Mouse (Mus musculus) kidney, postnatal 0 days (tissue): ENCODE results near the gene Chchd3. TPM values are rescaled to one million over a fixed set of nuclear protein-coding genes. Genes with fewer than 3 reads are reported as not detected.

Experiments used
- ATAC-seq: fragments of 200-750 bp; cut with Nextera tagmentation; replicated peaks from 2 replicates; pipeline ENCODE4 v1.8.0; 2017; ENCODE audit warnings: low read depth, moderate number of reproducible peaks, moderate TSS enrichment, moderate library complexity; ENCODE audit not compliant: low FRiP score
- DNase-seq: peaks from one replicate; pipeline ENCODE4 v3.0.0-alpha.2; 2016; ENCODE audit warnings: low spot score
- H3K27ac ChIP-seq: fragments of 300-500 bp; sonication (generic); 2 replicates; pipeline ENCODE4 v1.5.1; 2014; ENCODE audit warnings: mild to moderate bottlenecking
- H3K27me3 ChIP-seq: fragments of 300-500 bp; sonication (generic); 2 replicates; pipeline ENCODE4 v1.6.1; 2014; ENCODE audit warnings: low read length, mixed read lengths; ENCODE audit not compliant: insufficient read depth
- H3K36me3 ChIP-seq: fragments of 300-500 bp; sonication (generic); 2 replicates; pipeline ENCODE4 v1.6.1; 2014; ENCODE audit warnings: low read length, mixed read lengths; ENCODE audit not compliant: insufficient read depth
- H3K4me1 ChIP-seq: fragments of 300-500 bp; sonication (generic); replicated peaks from 2 replicates; pipeline ENCODE4 v1.6.1; 2014; ENCODE audit warnings: antibody characterized with exemption, low read length, mixed read lengths; ENCODE audit not compliant: insufficient read depth
- H3K4me2 ChIP-seq: fragments of 300-500 bp; sonication (generic); 2 replicates; pipeline ENCODE4 v1.6.1; 2014; ENCODE audit warnings: mild to moderate bottlenecking, low read length, moderate library complexity, mixed read lengths
- H3K4me3 ChIP-seq: fragments of 300-500 bp; sonication (generic); replicated peaks from 2 replicates; pipeline ENCODE4 v1.5.1; 2014; ENCODE audit warnings: low read depth, low read length
- H3K9ac ChIP-seq: fragments of 300-500 bp; sonication (generic); 2 replicates; pipeline ENCODE4 v1.6.1; 2014; ENCODE audit warnings: low read depth, low read length
- H3K9me3 ChIP-seq: fragments of 300-500 bp; sonication (generic); replicated peaks from 2 replicates; pipeline ENCODE4 v1.6.1; 2016; ENCODE audit warnings: low read length, inconsistent platforms, mixed read lengths
- CTCF ChIP-seq: IDR thresholded peaks from 2 replicates; pipeline ENCODE4 v1.5.1; 2016; ENCODE audit warnings: antibody characterized with exemption, low read depth, mild to moderate bottlenecking, moderate library complexity
- WGBS: fragments of 180-500 bp; shearing (Covaris S2); extraction: QIAGEN DNeasy Blood & Tissue Kit; methylation state at CpG from one replicate; pipeline ENCODE4 v1.1.7; 2014; 5-methylcytosine and 5-hydroxymethylcytosine counted together
- polyA plus RNA-seq: library from polyadenylated mRNA; unstranded; fragments of >200 nt; fragmentation: Nextera tagmentation; extraction: Ambion mirVana; gene quantifications from 2 replicates; pipeline ENCODE4 v1.2.1, GENCODE M21; 2015

Chchd3 gene
- polyA plus RNA-seq, 1 experiment from 2014 or later: 154 TPM

GRCm38 (mm10) chr6:33043480-33043879 lies 16.6 kb downstream of the Chchd3 start:
- 91% methylated on average over 5 of the region's 5 CpGs for WGBS

GRCm38 (mm10) chr6:33042880-33043279 lies 17.2 kb downstream of the Chchd3 start:
- Histone ChIP-seq H3K9me3 (no peaks in the 10 kb centered on the region), H3K4me2 (no peak overlapping the region), H3K4me3 (no peak overlapping the region), H3K27me3 (no peaks in the 10 kb centered on the region), H3K9ac (no peak overlapping the region), H3K4me1 (no peaks in the 10 kb centered on the region), H3K27ac (no peak overlapping the region), H3K36me3 (0 out of 2 replicates have a peak, but pooled peaks cover 5% of the 10 kb centered on the region)
- 61% methylated on average over 1 of the region's 1 CpGs for WGBS
- DNase-seq (no peak), ATAC-seq (no peak)
- TF ChIP-seq CTCF: no peak

More at GRCm38 (mm10) chr6:33043480-33043879, 16.6 kb downstream of the Chchd3 start:
- no peak overlapping the region for H3K9ac ChIP-seq
- H3K27ac ChIP-seq: no peak overlapping the region
- H3K4me1 ChIP-seq: no peaks in the 10 kb centered on the region
- H3K9me3 ChIP-seq: no peaks in the 10 kb centered on the region
- ATAC-seq: no peak
- 0 out of 2 replicates have a peak, but pooled peaks cover 5% of the 10 kb centered on the region for H3K36me3 ChIP-seq
- no peak overlapping the region for H3K4me3 ChIP-seq
- no peak for TF ChIP-seq CTCF
- H3K27me3 ChIP-seq: no peaks in the 10 kb centered on the region
- H3K4me2 ChIP-seq: no peak overlapping the region
- DNase-seq: no peak

DNA sequence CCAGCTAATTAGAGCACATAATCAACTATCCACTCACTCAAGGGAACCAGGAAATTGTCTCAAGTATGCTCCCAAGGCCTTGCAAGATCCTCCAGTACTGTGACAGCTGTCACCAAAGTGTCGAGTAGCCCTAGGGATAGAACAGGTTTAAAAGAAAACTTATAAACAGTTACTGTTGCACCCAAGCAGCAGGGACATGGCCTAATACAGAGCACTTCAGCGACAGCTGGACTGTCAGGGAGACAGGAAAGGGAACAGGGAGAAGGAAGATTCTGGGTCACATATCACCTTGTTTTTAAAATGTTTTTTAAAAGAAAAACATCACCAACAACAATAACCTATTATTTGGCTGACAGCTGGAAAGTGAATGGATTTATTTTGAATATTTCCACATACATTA lies 18.1 kb downstream of the Chchd3 start:
- no peak overlapping the region for H3K9ac ChIP-seq
- no peak for ATAC-seq
- no peaks in the 10 kb centered on the region for H3K4me1 ChIP-seq
- no peaks in the 10 kb centered on the region for H3K27me3 ChIP-seq
- H3K4me3 ChIP-seq: no peak overlapping the region
- H3K4me2 ChIP-seq: no peak overlapping the region
- 0 out of 2 replicates have a peak, but pooled peaks cover 5% of the 10 kb centered on the region for H3K36me3 ChIP-seq
- DNase-seq: no peak
- no peak overlapping the region for H3K27ac ChIP-seq
- TF ChIP-seq CTCF: no peak
- 89% methylated on average over 2 of the region's 2 CpGs for WGBS
- H3K9me3 ChIP-seq: no peaks in the 10 kb centered on the region

DNA sequence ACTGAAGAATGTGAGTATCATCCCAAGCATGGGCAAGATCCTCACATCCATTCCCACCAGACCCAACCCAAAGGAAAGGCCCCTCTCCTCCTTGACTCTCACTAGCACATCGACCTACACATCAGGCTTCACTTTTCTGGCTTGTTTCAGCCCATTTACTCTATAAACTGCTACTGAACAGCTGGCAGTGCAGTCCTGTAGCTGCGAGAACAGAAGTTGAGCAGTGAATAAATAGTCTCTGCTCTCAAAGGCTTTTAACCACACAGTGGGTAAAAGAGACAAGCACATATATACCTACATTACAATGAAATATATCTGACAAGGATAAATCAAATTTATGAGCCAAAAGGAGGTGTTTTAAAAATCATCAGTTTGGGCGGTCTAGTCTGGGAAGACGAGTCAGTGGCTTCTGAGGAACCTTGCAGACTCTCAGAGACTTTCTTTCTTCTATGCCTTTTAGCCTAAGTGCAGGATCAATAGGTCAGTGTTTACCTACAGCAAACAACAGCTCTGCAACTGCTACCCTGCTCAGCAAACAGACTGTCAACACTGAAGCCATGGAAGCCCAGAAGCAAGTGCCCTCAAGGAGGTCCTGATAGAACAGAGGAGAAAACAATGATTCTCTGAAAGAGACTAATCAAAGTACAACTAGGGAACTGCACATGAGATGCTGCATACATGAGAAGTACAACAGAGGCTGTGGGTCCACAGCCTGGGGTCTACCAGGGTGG lies 19.5 kb downstream of the Chchd3 start:
- H3K27me3 ChIP-seq: no peaks in the 10 kb centered on the region
- H3K27ac ChIP-seq: no peak overlapping the region
- H3K4me3 ChIP-seq: no peak overlapping the region
- 0 out of 2 replicates have a peak, but pooled peaks cover 5% of the 10 kb centered on the region for H3K36me3 ChIP-seq
- no peaks in the 10 kb centered on the region for H3K9me3 ChIP-seq
- 85% methylated on average over 4 of the region's 4 CpGs for WGBS
- DNase-seq (no peak), ATAC-seq (no peak)
- no peaks in the 10 kb centered on the region for H3K4me1 ChIP-seq
- no peak for TF ChIP-seq CTCF
- no peak overlapping the region for H3K9ac ChIP-seq
- no peak overlapping the region for H3K4me2 ChIP-seq

- 0 out of 2 replicates have a peak, but pooled peaks cover 3% of the 10 kb centered on the region for H3K36me3 ChIP-seq
- 98% methylated on average over 1 of the region's 1 CpGs for WGBS
- ATAC-seq (no peak), DNase-seq (no peak)
- H3K9ac ChIP-seq: no peak overlapping the region
- no peaks in the 10 kb centered on the region for H3K27me3 ChIP-seq
- H3K4me2 ChIP-seq: no peak overlapping the region
- no peaks in the 10 kb centered on the region for H3K9me3 ChIP-seq
- no peak overlapping the region for H3K27ac ChIP-seq
- no peak overlapping the region for H3K4me3 ChIP-seq
- no peak for TF ChIP-seq CTCF
- no peaks in the 10 kb centered on the region for H3K4me1 ChIP-seq
These were observed 27.5 kb downstream of the Chchd3 start for GRCm38 (mm10) chr6:33032543-33032942.

DNA sequence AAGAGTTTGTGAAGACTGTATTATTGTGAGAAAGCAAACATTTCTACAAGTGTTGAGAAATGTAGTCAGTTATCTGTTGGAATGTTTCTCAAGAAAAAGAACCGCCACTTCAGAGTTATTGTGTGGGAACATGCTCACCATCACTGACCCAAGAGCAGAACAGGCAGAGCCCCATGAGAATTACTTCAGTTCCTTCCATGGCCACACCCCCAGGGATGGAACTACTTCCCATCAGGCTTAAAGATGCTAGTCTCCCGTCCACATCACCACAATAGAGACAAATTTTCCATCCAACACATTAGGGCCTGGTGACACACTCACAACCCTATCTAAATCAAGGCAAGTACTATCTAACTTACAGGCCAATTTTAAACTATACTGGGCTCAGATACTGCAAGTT lies 28.4 kb downstream of the Chchd3 start:
- Histone ChIP-seq H3K4me2 (no peak overlapping the region), H3K9ac (no peak overlapping the region), H3K36me3 (0 out of 2 replicates have a peak, but pooled peaks cover 3% of the 10 kb centered on the region), H3K9me3 (no peaks in the 10 kb centered on the region), H3K4me1 (no peaks in the 10 kb centered on the region), H3K27me3 (no peaks in the 10 kb centered on the region), H3K4me3 (no peak overlapping the region), H3K27ac (no peak overlapping the region)
- 72% methylated on average over 2 of the region's 2 CpGs for WGBS
- ATAC-seq (no peak), DNase-seq (no peak)
- no peak for TF ChIP-seq CTCF
